Mouse (Mus musculus): Measurements from ENCODE around the gene Fubp1. TPM values are rescaled to one million over a fixed set of nuclear protein-coding genes. Genes with fewer than 3 reads are reported as not detected.

The Fubp1 gene
- polyA plus RNA-seq, 1 experiment: 88.2 TPM

DNA sequence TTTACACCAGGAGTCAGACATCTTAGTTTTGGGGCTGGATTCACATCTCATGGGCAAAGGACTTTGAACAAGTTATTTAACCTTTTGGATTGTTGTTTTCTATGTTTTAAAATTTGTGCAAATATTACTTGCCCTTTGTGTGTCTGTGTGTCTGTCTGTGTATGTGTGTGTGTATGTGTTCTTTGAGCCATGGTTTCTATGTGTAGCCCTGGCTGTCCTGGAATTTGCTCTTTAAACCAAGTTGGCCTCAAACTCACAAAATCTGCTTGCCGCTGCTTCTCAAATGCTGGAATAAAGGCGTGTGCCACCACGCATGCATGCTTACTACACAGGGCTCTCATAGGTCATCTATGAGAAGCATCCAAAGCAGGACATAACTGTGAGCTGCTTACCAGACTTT lies 66.7 kb downstream of the Fubp1 start:
- H3K4me1 ChIP-seq (ENCODE audit: control insufficient read depth, insufficient read depth, low read length): no peaks in the 10 kb centered on the region
- H3K27ac ChIP-seq (ENCODE audit: insufficient read depth, low read length): no peak overlapping the region
- no peak overlapping the region for H3K4me3 ChIP-seq (ENCODE audit: insufficient read depth, low read length)
- no peak for TF ChIP-seq CTCF (IDR thresholded peaks at IDR 0.05; ENCODE audit: extremely low read depth, insufficient read depth, low read length)
- no peak for TF ChIP-seq POLR2A (IDR thresholded peaks at IDR 0.05; ENCODE audit: extremely low read depth, insufficient read depth, low read length)

- Histone ChIP-seq H3K4me3 (ENCODE audit: insufficient read depth, low read length) (no peak overlapping the region), H3K27ac (ENCODE audit: insufficient read depth, low read length) (no peak overlapping the region), H3K4me1 (ENCODE audit: control insufficient read depth, insufficient read depth, low read length) (no peaks in the 10 kb centered on the region)
- no peak for TF ChIP-seq POLR2A (IDR thresholded peaks at IDR 0.05; ENCODE audit: extremely low read depth, insufficient read depth, low read length)
- TF ChIP-seq CTCF (IDR thresholded peaks at IDR 0.05; ENCODE audit: extremely low read depth, insufficient read depth, low read length): no peak
Observed at GRCm38 (mm10) chr3:152277912-152278311, 67.7 kb downstream of the Fubp1 start.

DNA sequence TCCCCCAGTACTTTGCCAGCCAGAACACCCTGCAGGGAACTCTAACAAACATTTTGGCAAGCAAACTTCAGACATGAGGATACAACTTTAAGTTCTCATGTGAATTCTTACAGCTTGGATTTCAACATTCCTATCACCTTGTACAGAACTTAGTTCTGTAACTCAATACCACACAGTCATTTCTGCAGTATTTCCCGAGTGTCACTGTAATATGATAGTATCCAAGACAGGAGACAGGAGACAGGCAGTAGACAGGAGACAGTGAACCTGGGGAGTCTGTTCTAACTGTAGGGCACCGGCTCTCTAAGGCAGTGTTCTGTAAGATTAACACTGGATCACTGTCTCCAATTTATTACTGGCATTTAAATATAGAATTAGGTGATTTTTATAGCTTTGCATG lies 68.2 kb downstream of the Fubp1 start:
- Histone ChIP-seq H3K4me1 (ENCODE audit: control insufficient read depth, insufficient read depth, low read length) (no peaks in the 10 kb centered on the region), H3K4me3 (ENCODE audit: insufficient read depth, low read length) (no peak overlapping the region), H3K27ac (ENCODE audit: insufficient read depth, low read length) (no peak overlapping the region)
- no peak for TF ChIP-seq CTCF (IDR thresholded peaks at IDR 0.05; ENCODE audit: extremely low read depth, insufficient read depth, low read length)
- TF ChIP-seq POLR2A (IDR thresholded peaks at IDR 0.05; ENCODE audit: extremely low read depth, insufficient read depth, low read length): no peak

DNA sequence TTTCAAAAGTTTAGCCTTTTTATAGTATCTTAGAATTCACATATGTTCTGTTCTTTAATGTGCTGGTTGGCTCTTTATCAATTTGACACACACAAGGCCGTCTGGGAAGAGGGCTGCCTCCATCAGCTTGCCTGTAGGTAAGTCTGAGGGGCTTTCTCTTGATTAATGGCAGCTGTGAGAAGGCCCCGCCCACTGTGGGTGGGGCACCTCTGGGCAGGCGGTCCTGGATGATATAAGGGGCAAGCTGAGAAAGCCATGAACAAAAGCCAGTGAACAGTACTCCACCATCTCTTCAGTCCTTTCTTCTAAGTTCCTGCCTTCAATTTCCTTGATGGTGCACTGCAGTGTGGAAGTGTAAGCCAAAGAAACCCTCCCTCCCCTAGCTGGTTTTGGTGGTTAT lies 71.9 kb downstream of the Fubp1 start:
- Histone ChIP-seq H3K4me1 (ENCODE audit: control insufficient read depth, insufficient read depth, low read length) (no peaks in the 10 kb centered on the region), H3K27ac (ENCODE audit: insufficient read depth, low read length) (no peak overlapping the region), H3K4me3 (ENCODE audit: insufficient read depth, low read length) (no peak overlapping the region)
- TF ChIP-seq POLR2A (IDR thresholded peaks at IDR 0.05; ENCODE audit: extremely low read depth, insufficient read depth, low read length): no peak
- no peak for TF ChIP-seq CTCF (IDR thresholded peaks at IDR 0.05; ENCODE audit: extremely low read depth, insufficient read depth, low read length)

DNA sequence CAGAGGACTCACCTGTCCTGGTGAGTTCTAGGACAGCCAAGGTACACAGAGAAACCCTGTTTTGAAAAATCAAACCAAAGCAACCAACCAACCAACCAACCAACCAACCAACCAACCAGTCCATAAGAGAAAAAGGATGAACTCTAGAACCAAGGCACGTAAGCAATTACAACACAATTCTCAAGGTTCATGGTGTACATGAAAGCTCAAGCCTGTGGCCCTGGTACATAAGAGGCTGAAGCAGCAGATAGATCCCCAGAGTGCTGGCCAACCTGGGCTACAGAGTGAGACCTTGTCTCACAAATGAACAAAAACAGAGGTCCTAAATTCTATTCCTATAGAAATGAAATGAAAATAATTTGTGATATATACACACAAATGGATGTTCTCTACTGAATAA lies 74.1 kb downstream of the Fubp1 start:
- H3K4me3 ChIP-seq (ENCODE audit: insufficient read depth, low read length): no peak overlapping the region
- H3K27ac ChIP-seq (ENCODE audit: insufficient read depth, low read length): no peak overlapping the region
- TF ChIP-seq CTCF (IDR thresholded peaks at IDR 0.05; ENCODE audit: extremely low read depth, insufficient read depth, low read length) (no peak), POLR2A (IDR thresholded peaks at IDR 0.05; ENCODE audit: extremely low read depth, insufficient read depth, low read length) (no peak)
- no peaks in the 10 kb centered on the region for H3K4me1 ChIP-seq (ENCODE audit: control insufficient read depth, insufficient read depth, low read length)

- no peak for TF ChIP-seq CTCF (IDR thresholded peaks at IDR 0.05; ENCODE audit: extremely low read depth, insufficient read depth, low read length)
- TF ChIP-seq POLR2A (IDR thresholded peaks at IDR 0.05; ENCODE audit: extremely low read depth, insufficient read depth, low read length): no peak
- H3K4me3 ChIP-seq (ENCODE audit: insufficient read depth, low read length): no peak overlapping the region
- H3K27ac ChIP-seq (ENCODE audit: insufficient read depth, low read length): no peak overlapping the region
- H3K4me1 ChIP-seq (ENCODE audit: control insufficient read depth, insufficient read depth, low read length): no peaks in the 10 kb centered on the region
Observed at GRCm38 (mm10) chr3:152284759-152285158, 74.5 kb downstream of the Fubp1 start.

Other genes starting within 250 kb of the Fubp1 start
- gene Gipc2, start 44.2 kb upstream of the Fubp1 start, polyA plus RNA-seq (2012; rRNA removed): 1.9 and 3.5 TPM in 2 replicates
- gene Dnajb4, start 120 bp upstream of the Fubp1 start, polyA plus RNA-seq (2012; rRNA removed): 49.7 and 50.8 TPM in 2 replicates
- gene Nexn, start 55.9 kb downstream of the Fubp1 start, polyA plus RNA-seq (2012; rRNA removed): 0.64 and 2.8 TPM in 2 replicates
- gene Miga1, start 130.0 kb downstream of the Fubp1 start, polyA plus RNA-seq (2012; rRNA removed): 50.7 and 50.8 TPM in 2 replicates
- gene Usp33, start 136.1 kb downstream of the Fubp1 start, polyA plus RNA-seq (2012; rRNA removed): 89.2 and 93.7 TPM in 2 replicates
- gene Zzz3, start 185.1 kb downstream of the Fubp1 start, polyA plus RNA-seq (2012; rRNA removed): 22.9 and 24.3 TPM in 2 replicates